Mouse (Mus musculus): Measurements from ENCODE around the gene Rpl36.

Gene Rpl36

GRCm38 (mm10) chr17:56654771-56655170 lies 41.6 kb downstream of the Rpl36 start:
- DNase-seq = no peak

GRCm38 (mm10) chr17:56655311-56655710 lies 42.1 kb downstream of the Rpl36 start:
- DNase-seq = no peak

GRCm38 (mm10) chr17:56656171-56656570 lies 43.0 kb downstream of the Rpl36 start:
- no peak for DNase-seq

GRCm38 (mm10) chr17:56663659-56664058 lies 50.4 kb downstream of the Rpl36 start:
- no peak for DNase-seq
